Mouse (Mus musculus): ENCODE measurements around the gene Asphd2. TPM values are rescaled to one million over a fixed set of nuclear protein-coding genes. Genes with fewer than 3 reads are reported as not detected.
"Not testable (repeated sequence)": the region's sequence is repeated elsewhere in the genome, so short reads cannot be mapped to it uniquely, and the experiment has no call there.

The Asphd2 gene
- polyA plus RNA-seq, 1 experiment from 2014 or later, result 20.3 TPM

- H3K27me3 ChIP-seq (replicated peaks; ENCODE audit: control insufficient read depth, insufficient read depth, low read length), result 0 out of 2 replicates have a peak, but pooled peaks cover 6% of the 10 kb centered on the region
- no peaks in the 10 kb centered on the region for H3K9me3 ChIP-seq (ENCODE audit: control insufficient read depth, low read length)
- no peak overlapping the region for H3K4me2 ChIP-seq (ENCODE audit: low read depth, low read length)
- ATAC-seq (ENCODE audit: low read depth) (peak; percentile 50; the same call in 1 of the 2 replicates), DNase-seq (ENCODE audit: low spot score) (peak; percentile 34)
- no peaks in the 10 kb centered on the region for H3K4me1 ChIP-seq (ENCODE audit: control insufficient read depth, insufficient read depth, low read length)
- no peaks in the 10 kb centered on the region for H3K36me3 ChIP-seq (ENCODE audit: control insufficient read depth, insufficient read depth, low read length)
- WGBS, result 34% methylated on average over 12 of the region's 12 CpGs
- no peak overlapping the region for H3K27ac ChIP-seq (replicated peaks; ENCODE audit: low read depth, low read length)
- no peak overlapping the region for H3K4me3 ChIP-seq (ENCODE audit: low read depth, low read length)
- H3K9ac ChIP-seq (ENCODE audit: low read depth, low read length), result no peak overlapping the region
Observed at GRCm38 (mm10) chr5:112419535-112419934, 24.9 kb upstream of the Asphd2 start.

GRCm38 (mm10) chr5:112418023-112418422, 23.4 kb upstream of the Asphd2 start:
- no peak for ATAC-seq (ENCODE audit: low read depth)
- 51% methylated on average over 4 of the region's 4 CpGs for WGBS

GRCm38 (mm10) chr5:112416673-112417072, 22.0 kb upstream of the Asphd2 start:
- no peak for DNase-seq (ENCODE audit: low spot score)
- peaks cover 4% of the 10 kb centered on the region for H3K4me1 ChIP-seq (ENCODE audit: control insufficient read depth, insufficient read depth, low read length)
- ATAC-seq (ENCODE audit: low read depth), result no peak
- peaks cover 8% of the 10 kb centered on the region; the same call in 1 of the 2 replicates for H3K9me3 ChIP-seq (ENCODE audit: control insufficient read depth, low read length)
- H3K27me3 ChIP-seq (replicated peaks; ENCODE audit: control insufficient read depth, insufficient read depth, low read length), result 0 out of 2 replicates have a peak, but pooled peaks cover 6% of the 10 kb centered on the region
- H3K27ac ChIP-seq (replicated peaks; ENCODE audit: low read depth, low read length), result no peak overlapping the region
- no peak overlapping the region for H3K4me2 ChIP-seq (ENCODE audit: low read depth, low read length)
- H3K36me3 ChIP-seq (ENCODE audit: control insufficient read depth, insufficient read depth, low read length), result no peaks in the 10 kb centered on the region
- WGBS, result 51% methylated on average over 5 of the region's 5 CpGs
- H3K4me3 ChIP-seq (ENCODE audit: low read depth, low read length), result no peak overlapping the region
- no peak overlapping the region for H3K9ac ChIP-seq (ENCODE audit: low read depth, low read length)

More at GRCm38 (mm10) chr5:112418023-112418422, 23.4 kb upstream of the Asphd2 start:
- Histone ChIP-seq H3K4me1 (ENCODE audit: control insufficient read depth, insufficient read depth, low read length) (no peaks in the 10 kb centered on the region), H3K9ac (ENCODE audit: low read depth, low read length) (no peak overlapping the region), H3K4me3 (ENCODE audit: low read depth, low read length) (no peak overlapping the region), H3K9me3 (ENCODE audit: control insufficient read depth, low read length) (peaks cover 8% of the 10 kb centered on the region; the same call in 1 of the 2 replicates), H3K27me3 (replicated peaks; ENCODE audit: control insufficient read depth, insufficient read depth, low read length) (0 out of 2 replicates have a peak, but pooled peaks cover 6% of the 10 kb centered on the region), H3K36me3 (ENCODE audit: control insufficient read depth, insufficient read depth, low read length) (no peaks in the 10 kb centered on the region), H3K27ac (replicated peaks; ENCODE audit: low read depth, low read length) (no peak overlapping the region), H3K4me2 (ENCODE audit: low read depth, low read length) (no peak overlapping the region)
- DNase-seq (ENCODE audit: low spot score), result no peak

GRCm38 (mm10) chr5:112412781-112413180, 18.1 kb upstream of the Asphd2 start:
- not testable (repeated sequence) for H3K4me2 ChIP-seq (ENCODE audit: low read depth, low read length); H3K4me3 ChIP-seq (ENCODE audit: low read depth, low read length); H3K27me3 ChIP-seq (replicated peaks; ENCODE audit: control insufficient read depth, insufficient read depth, low read length); ATAC-seq (ENCODE audit: low read depth); H3K36me3 ChIP-seq (ENCODE audit: control insufficient read depth, insufficient read depth, low read length); H3K27ac ChIP-seq (replicated peaks; ENCODE audit: low read depth, low read length); DNase-seq (ENCODE audit: low spot score); H3K9me3 ChIP-seq (ENCODE audit: control insufficient read depth, low read length); H3K9ac ChIP-seq (ENCODE audit: low read depth, low read length)
- WGBS, result 79% methylated on average over 4 of the region's 4 CpGs
- peaks cover 10% of the 10 kb centered on the region for H3K4me1 ChIP-seq (ENCODE audit: control insufficient read depth, insufficient read depth, low read length)

- no peak overlapping the region for H3K4me3 ChIP-seq (ENCODE audit: low read depth, low read length)
- H3K36me3 ChIP-seq (ENCODE audit: control insufficient read depth, insufficient read depth, low read length), result no peaks in the 10 kb centered on the region
- WGBS, result 11% methylated on average over 19 of the region's 19 CpGs
- 0 out of 2 replicates have a peak, but pooled peaks cover 3% of the 10 kb centered on the region for H3K27me3 ChIP-seq (replicated peaks; ENCODE audit: control insufficient read depth, insufficient read depth, low read length)
- no peak overlapping the region for H3K27ac ChIP-seq (replicated peaks; ENCODE audit: low read depth, low read length)
- peaks cover 8% of the 10 kb centered on the region; the same call in 1 of the 2 replicates for H3K9me3 ChIP-seq (ENCODE audit: control insufficient read depth, low read length)
- peak overlapping the region; percentile 14; the same call in 1 of the 2 replicates for H3K9ac ChIP-seq (ENCODE audit: low read depth, low read length)
- peak; percentile 54 for DNase-seq (ENCODE audit: low spot score)
- peak overlapping the region; percentile 40 for H3K4me2 ChIP-seq (ENCODE audit: low read depth, low read length)
- peak; percentile 56 for ATAC-seq (ENCODE audit: low read depth)
- H3K4me1 ChIP-seq (ENCODE audit: control insufficient read depth, insufficient read depth, low read length), result peaks cover 10% of the 10 kb centered on the region
Observed at GRCm38 (mm10) chr5:112411514-112412335, 17.1 kb upstream of the Asphd2 start.

GRCm38 (mm10) chr5:112411072-112411471, 16.4 kb upstream of the Asphd2 start:
- Histone ChIP-seq H3K27me3 (replicated peaks; ENCODE audit: control insufficient read depth, insufficient read depth, low read length) (0 out of 2 replicates have a peak, but pooled peaks cover under 1% of the 10 kb centered on the region), H3K4me1 (ENCODE audit: control insufficient read depth, insufficient read depth, low read length) (peaks cover 10% of the 10 kb centered on the region), H3K9ac (ENCODE audit: low read depth, low read length) (no peak overlapping the region; the same call in 1 of the 2 replicates), H3K4me3 (ENCODE audit: low read depth, low read length) (no peak overlapping the region), H3K27ac (replicated peaks; ENCODE audit: low read depth, low read length) (peak overlapping the region; percentile 17; the same call in 1 of the 2 replicates), H3K9me3 (ENCODE audit: control insufficient read depth, low read length) (peaks cover 8% of the 10 kb centered on the region; the same call in 1 of the 2 replicates), H3K4me2 (ENCODE audit: low read depth, low read length) (peak overlapping the region; percentile 40), H3K36me3 (ENCODE audit: control insufficient read depth, insufficient read depth, low read length) (no peaks in the 10 kb centered on the region)
- ATAC-seq (ENCODE audit: low read depth), result no peak
- 22% methylated on average over 11 of the region's 11 CpGs for WGBS
- DNase-seq (ENCODE audit: low spot score), result no peak

GRCm38 (mm10) chr5:112409274-112409673, 14.6 kb upstream of the Asphd2 start:
- no peak overlapping the region for H3K4me3 ChIP-seq (ENCODE audit: low read depth, low read length)
- no peaks in the 10 kb centered on the region for H3K27me3 ChIP-seq (replicated peaks; ENCODE audit: control insufficient read depth, insufficient read depth, low read length)
- peaks cover 10% of the 10 kb centered on the region for H3K4me1 ChIP-seq (ENCODE audit: control insufficient read depth, insufficient read depth, low read length)
- H3K27ac ChIP-seq (replicated peaks; ENCODE audit: low read depth, low read length), result no peak overlapping the region
- H3K9me3 ChIP-seq (ENCODE audit: control insufficient read depth, low read length), result peaks cover 8% of the 10 kb centered on the region; the same call in 1 of the 2 replicates
- no peak overlapping the region for H3K9ac ChIP-seq (ENCODE audit: low read depth, low read length)
- no peak for ATAC-seq (ENCODE audit: low read depth)
- H3K4me2 ChIP-seq (ENCODE audit: low read depth, low read length), result no peak overlapping the region
- no peaks in the 10 kb centered on the region for H3K36me3 ChIP-seq (ENCODE audit: control insufficient read depth, insufficient read depth, low read length)
- DNase-seq (ENCODE audit: low spot score), result no peak
- WGBS, result 64% methylated on average over 5 of the region's 5 CpGs

- Histone ChIP-seq H3K4me1 (ENCODE audit: control insufficient read depth, insufficient read depth, low read length) (no peaks in the 10 kb centered on the region), H3K4me2 (ENCODE audit: low read depth, low read length) (no peak overlapping the region), H3K27ac (replicated peaks; ENCODE audit: low read depth, low read length) (no peak overlapping the region), H3K27me3 (replicated peaks; ENCODE audit: control insufficient read depth, insufficient read depth, low read length) (no peaks in the 10 kb centered on the region), H3K36me3 (ENCODE audit: control insufficient read depth, insufficient read depth, low read length) (no peaks in the 10 kb centered on the region), H3K4me3 (ENCODE audit: low read depth, low read length) (no peak overlapping the region), H3K9me3 (ENCODE audit: control insufficient read depth, low read length) (no peaks in the 10 kb centered on the region), H3K9ac (ENCODE audit: low read depth, low read length) (no peak overlapping the region)
- no peak for ATAC-seq (ENCODE audit: low read depth)
- no peak for DNase-seq (ENCODE audit: low spot score)
- 76% methylated on average over 3 of the region's 3 CpGs for WGBS
Observed at GRCm38 (mm10) chr5:112406017-112406416, 11.4 kb upstream of the Asphd2 start.
